Mouse (Mus musculus) common myeloid progenitor, adult 5-6 weeks (primary cell): ENCODE results near the gene Ubl3. TPM values are rescaled to one million over a fixed set of nuclear protein-coding genes. Genes with fewer than 3 reads are reported as not detected.

ENCODE experiments used
- ATAC-seq: replicated peaks from 2 replicates; pipeline ENCODE4 v1.8.0; 2016; ENCODE audit warnings: low read depth, mild to moderate bottlenecking, moderate TSS enrichment, inconsistent platforms; ENCODE audit not compliant: poor library complexity, severe bottlenecking
- total RNA-seq: library from RNA; stranded (forward); fragments of 200-1000, 187-1606 nt; gene quantifications from 2 replicates; pipeline ENCODE4 v1.2.3, GENCODE M21; 2017

Gene Ubl3
- total RNA-seq, 1 experiment from 2014 or later: 25.3 TPM

DNA sequence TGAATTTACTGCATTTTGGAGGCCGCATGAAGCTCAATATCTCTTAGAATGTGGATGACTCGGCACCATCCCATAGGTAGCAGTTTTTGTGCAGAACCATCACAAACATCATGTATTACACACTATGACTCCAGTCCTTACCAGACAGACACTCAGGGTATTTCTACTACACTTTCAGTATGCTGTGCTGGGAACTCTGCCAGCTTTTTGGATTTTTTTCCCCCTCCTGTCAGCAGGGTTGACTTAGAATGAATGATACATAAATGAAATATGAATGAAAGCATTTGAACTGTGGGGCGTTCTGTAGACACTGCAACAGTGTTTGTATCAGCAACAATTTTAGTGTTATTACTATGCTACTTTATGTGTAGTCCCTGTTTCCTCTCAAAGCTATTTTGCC is 17.9 kb downstream of the Ubl3 start:
- ATAC-seq: no peak

DNA sequence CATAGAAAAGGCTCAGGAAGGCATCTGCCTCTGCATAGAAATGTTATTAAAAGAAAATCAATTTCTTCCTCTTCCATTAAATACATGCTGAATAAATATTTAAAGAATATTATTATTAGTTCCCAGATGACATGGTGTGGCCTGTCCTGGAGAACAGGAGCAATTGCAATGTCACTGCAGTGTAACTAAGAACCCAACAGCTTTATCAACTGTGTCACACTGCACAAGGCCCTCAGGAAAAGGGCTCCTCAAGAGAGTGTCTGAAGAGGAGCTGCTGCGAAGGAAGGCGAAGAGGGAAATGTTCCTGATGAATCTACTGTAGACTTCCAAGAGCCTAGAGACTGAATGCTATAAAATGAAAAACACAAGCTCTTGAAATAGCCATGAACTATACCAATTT is 18.7 kb downstream of the Ubl3 start:
- ATAC-seq: no peak

- ATAC-seq: no peak
Measured at GRCm38 (mm10) chr5:148532201-148532600, 20.4 kb downstream of the Ubl3 start.

GRCm38 (mm10) chr5:148527632-148528031 is 25.0 kb downstream of the Ubl3 start:
- ATAC-seq: no peak

GRCm38 (mm10) chr5:148526631-148527030 is 26.0 kb downstream of the Ubl3 start:
- no peak for ATAC-seq

- ATAC-seq: no peak
Measured at GRCm38 (mm10) chr5:148523202-148523971, 29.2 kb downstream of the Ubl3 start.

GRCm38 (mm10) chr5:148522378-148522777 is 30.2 kb downstream of the Ubl3 start:
- no peak for ATAC-seq

GRCm38 (mm10) chr5:148517445-148517844 is 35.1 kb downstream of the Ubl3 start:
- no peak for ATAC-seq

- ATAC-seq: no peak
Measured at GRCm38 (mm10) chr5:148512042-148512640, 40.4 kb downstream of the Ubl3 start.

DNA sequence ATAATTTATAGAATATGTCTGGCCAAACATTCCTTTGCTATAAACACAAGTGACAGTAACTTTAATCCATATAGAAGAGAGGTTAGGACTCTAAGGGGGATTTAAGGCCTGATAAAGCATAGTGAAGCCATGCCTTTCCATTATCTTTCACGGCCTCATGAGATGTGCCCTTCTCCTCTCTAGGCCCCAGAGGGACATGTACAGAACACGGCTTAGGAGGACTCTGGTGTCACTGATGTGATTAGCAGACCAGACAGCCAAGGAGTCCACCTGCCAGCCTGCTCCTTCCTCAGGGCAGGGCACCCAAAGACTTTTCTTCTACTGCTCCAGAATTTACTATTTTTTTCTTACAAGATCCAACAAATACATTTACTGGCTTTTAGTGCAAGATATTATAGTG is 42.3 kb downstream of the Ubl3 start:
- no peak for ATAC-seq

DNA sequence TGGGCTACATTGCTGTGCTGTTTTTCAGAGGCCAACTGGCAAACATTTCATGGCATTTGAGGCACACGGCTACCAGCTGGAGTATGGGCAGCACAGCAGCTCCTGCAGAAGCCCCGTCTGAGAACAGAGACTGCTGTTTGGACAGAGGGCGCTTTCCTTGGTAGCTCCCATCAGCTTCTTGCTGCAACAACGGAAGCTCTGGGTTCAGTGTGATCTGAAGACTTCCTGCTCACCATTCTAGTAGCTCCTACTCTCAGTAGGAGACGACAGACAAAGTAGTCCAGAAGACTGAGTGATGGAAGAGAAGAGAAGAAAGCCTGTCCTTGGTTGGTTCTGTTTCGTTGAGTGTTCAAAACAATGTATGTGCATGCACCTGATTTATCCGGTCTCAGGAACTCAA is 42.9 kb downstream of the Ubl3 start:
- peak; percentile 56 for ATAC-seq

DNA sequence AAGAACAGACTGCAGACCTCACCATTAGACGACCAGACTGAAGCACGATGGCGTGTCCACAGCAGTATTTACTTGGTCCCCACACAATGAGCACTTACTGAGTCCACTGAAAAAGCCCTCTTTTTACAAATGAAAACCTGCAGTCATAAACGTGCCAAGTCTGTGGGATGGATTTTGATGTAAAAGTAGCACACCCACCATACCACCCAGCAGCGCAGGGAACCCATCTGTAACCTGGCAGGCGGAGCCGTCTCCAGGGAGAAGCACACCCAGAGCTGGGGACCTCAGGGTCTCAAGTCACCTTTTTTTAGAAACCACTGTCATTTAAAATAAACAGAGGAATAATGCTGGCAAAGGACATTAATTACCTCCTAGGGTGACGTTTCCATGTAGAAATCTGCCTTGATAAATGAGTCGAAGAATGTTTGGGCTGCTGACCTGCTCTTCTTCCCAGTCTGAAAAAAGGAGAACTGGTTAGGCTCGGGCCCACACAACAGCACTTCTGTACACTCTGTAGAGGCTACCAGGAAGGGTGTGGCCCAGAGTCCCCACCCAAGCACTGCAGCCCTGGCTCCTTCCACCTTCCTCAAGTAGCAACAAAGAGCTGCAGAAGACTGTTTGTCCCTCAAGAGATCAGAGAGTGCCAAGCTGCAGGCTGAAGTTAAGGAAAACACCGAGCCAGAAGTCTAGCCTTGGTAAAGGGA is 43.5 kb downstream of the Ubl3 start:
- peak; percentile 95 for ATAC-seq

- ATAC-seq: no peak
Measured at GRCm38 (mm10) chr5:148505381-148505780, 47.2 kb downstream of the Ubl3 start.

- no peak for ATAC-seq
Measured at GRCm38 (mm10) chr5:148502237-148502636, 50.4 kb downstream of the Ubl3 start.

DNA sequence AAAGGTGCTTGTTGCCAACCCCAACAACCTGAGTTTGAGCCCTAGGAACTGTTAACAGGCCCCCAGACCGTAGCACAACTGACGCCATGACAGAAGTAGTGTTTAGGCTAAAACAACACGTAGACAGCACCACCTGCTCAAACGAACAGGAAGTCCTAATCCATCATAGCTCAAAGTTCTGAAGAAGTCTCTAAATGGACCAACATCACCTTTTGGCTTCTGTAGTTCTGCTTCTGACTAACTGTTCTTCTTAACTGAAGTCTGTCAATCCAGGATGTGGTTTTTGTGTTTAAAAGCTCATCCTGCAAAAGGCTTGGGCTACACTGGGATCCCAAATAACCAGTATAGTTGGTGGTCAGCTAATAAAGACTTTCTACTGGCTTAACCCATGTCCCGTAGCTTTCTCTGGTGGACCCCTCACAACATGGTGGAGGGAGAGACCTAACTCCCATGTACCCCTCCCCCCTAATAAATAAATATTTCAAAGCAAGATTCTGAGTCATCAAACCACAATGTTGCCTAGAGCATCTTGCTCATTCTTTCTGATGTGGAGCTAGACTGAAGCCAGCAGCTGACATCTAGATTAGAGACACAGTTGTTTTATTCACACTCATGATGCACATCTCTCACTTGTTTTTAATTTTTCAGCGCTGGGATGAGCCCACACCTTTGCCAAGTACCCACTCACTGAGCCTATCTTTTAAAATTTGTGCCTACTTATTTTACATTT is 51.2 kb downstream of the Ubl3 start:
- no peak for ATAC-seq

- ATAC-seq: no peak
Measured at GRCm38 (mm10) chr5:148500516-148500915, 52.1 kb downstream of the Ubl3 start.

DNA sequence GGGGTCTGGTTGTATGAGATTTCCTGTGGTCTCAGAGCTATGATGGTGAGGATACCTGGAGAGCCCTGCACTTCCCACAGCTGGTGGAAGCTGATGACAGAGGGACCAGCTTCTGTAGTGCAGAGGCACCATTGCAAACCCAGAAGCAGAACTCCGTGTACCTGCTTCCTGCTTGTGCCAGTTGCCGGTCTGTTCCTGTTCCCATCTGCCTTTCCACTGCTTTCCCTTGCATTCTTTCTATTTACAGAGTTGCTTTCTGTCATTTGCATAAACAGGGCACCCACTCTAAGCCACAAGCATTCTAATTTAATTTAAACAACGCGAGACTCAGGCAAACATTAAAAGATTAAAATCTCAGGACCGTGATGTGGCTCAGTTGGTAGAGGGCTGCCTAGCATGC is 53.0 kb downstream of the Ubl3 start:
- no peak for ATAC-seq

- ATAC-seq: no peak
Measured at GRCm38 (mm10) chr5:148495991-148496390, 56.6 kb downstream of the Ubl3 start.

- peak; percentile 81 for ATAC-seq
Measured at GRCm38 (mm10) chr5:148495173-148495572, 57.4 kb downstream of the Ubl3 start.

GRCm38 (mm10) chr5:148494249-148494648 is 58.3 kb downstream of the Ubl3 start:
- no peak for ATAC-seq

DNA sequence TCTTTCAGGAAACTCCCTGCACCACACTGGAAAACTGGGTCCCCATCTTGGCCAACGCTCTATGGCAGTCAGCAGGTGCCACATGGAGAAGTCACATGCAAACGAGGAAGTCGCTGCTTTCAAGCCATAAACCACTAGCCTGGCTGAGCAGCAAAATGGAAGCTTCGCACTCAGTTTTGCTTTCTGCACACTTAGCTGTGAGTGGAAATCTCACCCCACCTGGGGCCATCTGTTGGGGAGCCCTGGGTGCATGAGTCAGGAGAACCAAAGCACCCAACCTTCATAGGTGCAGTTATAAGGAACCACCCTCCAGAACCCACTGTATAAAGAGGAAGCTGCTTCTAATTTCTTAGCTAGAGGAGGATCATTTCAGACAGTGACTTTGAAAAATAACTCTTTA is 59.6 kb downstream of the Ubl3 start:
- peak; percentile 15 for ATAC-seq
